Mouse (Mus musculus): Measurements from ENCODE around the gene Myadm. TPM values are rescaled to one million over a fixed set of nuclear protein-coding genes. Genes with fewer than 3 reads are reported as not detected.

Myadm gene
- polyA plus RNA-seq (2015; fragmentation: Nextera tagmentation; extraction: Ambion mirVana): 140 and 141 TPM in 2 replicates

DNA sequence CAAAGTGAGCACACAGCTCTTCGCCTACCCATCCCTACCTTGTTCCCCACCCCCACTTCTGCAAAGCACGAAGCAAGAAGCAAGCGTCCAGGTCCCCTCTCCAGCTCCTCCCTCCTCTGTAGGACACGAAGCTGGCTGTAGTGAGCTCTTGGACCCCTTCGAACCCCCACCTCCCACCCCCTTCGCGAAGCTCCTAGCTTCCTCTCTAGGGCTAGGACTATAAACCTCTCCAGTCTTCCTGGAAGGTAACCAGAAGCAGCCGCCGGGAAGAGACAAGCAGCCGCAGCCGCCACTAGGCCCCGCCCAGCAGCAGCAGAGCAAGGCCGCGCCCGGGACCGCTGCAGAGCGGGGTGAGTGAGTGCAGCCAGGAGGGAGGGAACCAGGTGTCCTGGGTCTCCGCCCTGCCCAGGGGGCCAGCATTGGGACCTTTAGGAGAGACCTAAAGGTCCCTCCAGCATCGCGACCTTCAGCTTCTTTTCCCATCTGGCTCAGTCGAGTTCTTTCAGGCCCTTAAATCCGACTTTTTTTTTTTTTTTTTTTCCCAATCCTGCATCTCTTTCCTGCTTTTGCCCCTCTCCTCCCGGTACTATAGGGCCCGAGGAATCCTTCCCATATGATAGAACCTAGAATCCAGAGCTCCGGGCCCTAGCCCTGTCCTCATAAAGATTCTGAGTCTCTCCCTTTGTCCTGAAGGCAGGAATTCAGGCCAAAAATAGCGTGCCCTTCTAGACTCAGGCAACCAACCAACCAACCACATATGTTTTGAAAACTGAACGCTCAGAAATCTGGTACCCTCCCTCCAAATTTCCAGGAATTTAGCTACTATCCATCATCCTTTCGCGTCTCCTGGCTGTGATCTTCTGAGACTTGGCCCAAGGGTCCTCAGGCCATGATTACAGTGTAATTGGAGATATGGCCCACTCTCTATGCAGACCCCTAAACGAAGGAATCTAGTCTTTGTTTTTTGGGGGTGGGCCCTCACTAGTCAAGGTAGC is at the start of gene Myadm, which contains the start of gene Prkcg:
Myadm (plus strand) TSS at position 105 of the 995 bp plus-strand sequence.
Prkcg (plus strand) TSS at position 204 of the 995 bp plus-strand sequence.
- Histone ChIP-seq H3K4me3 (replicated peaks) (peak within 1 kb of the TSS; percentile 48), H3K27ac (peak within 1 kb of the TSS; percentile 94), H3K36me3 (no peaks in the 10 kb centered on the region), H3K9ac (peak within 1 kb of the TSS; percentile 52), H3K4me2 (peak within 1 kb of the TSS; percentile 68), H3K4me1 (peaks cover 22% of the 10 kb centered on the region), H3K27me3 (replicated peaks) (no peaks in the 10 kb centered on the region), H3K9me3 (no peaks in the 10 kb centered on the region)
- peak; percentile 40 for ATAC-seq (ENCODE audit: insufficient read depth, low FRiP score, low read depth)
- WGBS: 1% methylated on average over 30 of the region's 30 CpGs

DNA sequence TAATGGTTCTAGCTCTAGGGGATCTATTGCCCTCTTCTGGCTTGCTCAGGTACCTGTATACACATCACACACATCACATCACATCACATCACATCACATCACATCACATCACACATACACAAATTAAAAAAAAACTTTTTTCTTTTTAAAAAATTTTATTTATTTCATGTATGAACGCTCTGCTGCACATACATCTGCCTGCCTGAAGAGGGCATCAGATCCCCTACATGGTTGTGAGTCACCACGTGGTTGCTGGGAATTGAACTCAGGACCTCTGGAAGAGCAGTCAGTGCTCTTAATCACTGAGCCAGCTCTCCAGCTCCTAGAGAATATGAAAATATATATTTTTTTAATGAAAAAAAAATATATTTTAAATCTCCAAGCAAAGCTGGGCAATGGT is 49.7 kb upstream of the Myadm start:
- ATAC-seq (ENCODE audit: insufficient read depth, low FRiP score, low read depth): no peak
- Histone ChIP-seq H3K9ac (no peak overlapping the region), H3K27ac (no peak overlapping the region), H3K27me3 (replicated peaks) (no peaks in the 10 kb centered on the region), H3K4me1 (no peaks in the 10 kb centered on the region), H3K36me3 (no peaks in the 10 kb centered on the region), H3K4me2 (no peak overlapping the region), H3K9me3 (no peaks in the 10 kb centered on the region), H3K4me3 (replicated peaks) (no peak overlapping the region)
- 75% methylated on average over 2 of the region's 2 CpGs for WGBS

DNA sequence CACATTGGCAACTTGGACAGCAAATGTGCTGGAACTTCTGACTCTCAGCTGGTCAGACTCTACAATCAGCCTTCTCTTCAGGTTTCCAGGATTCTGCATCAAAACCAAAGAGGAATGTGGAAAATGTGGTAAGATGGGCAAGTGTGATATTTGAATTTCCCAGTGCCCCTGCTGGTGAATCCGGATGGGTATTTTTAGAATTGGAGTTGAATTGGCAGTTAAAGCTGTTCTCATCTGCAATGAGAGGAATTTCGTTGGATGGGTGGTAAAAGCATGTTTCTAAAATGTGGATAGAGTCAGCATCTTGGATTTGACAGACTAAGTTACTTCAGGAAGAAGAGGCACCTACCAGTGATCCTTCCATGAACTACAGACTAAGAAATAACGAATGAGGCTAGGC is 28.2 kb upstream of the Myadm start:
- Histone ChIP-seq H3K4me2 (no peak overlapping the region), H3K36me3 (no peaks in the 10 kb centered on the region), H3K9ac (no peak overlapping the region), H3K9me3 (no peaks in the 10 kb centered on the region), H3K27me3 (replicated peaks) (peaks cover 4% of the 10 kb centered on the region; the same call in 1 of the 2 replicates), H3K4me3 (replicated peaks) (no peak overlapping the region), H3K4me1 (peaks cover 3% of the 10 kb centered on the region; the same call in 1 of the 2 replicates), H3K27ac (no peak overlapping the region)
- ATAC-seq (ENCODE audit: insufficient read depth, low FRiP score, low read depth): no peak
- 60% methylated on average over 3 of the region's 3 CpGs for WGBS

DNA sequence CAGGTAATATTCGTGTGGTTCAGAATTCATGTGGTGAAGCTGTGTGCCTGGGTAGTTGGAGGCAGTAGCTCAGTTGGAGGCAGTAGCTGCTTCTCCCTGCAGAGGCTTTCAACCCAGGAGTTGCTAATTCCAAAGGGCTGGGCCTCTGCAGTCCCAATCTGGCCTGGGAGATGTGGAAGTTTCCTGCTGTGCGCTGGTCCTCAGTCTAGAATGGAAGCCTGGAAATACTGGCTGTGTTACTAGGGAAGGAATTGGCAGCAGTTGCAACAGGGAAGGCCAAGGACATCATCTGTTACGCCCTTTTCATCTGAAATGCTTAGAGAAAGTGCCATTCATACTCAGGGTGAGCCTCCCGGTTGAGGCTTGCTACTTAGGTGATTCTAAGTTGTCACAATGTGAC is 27.4 kb upstream of the Myadm start:
- no peaks in the 10 kb centered on the region for H3K9me3 ChIP-seq
- 59% methylated on average over 4 of the region's 4 CpGs for WGBS
- peaks cover 3% of the 10 kb centered on the region; the same call in 1 of the 2 replicates for H3K4me1 ChIP-seq
- no peak for ATAC-seq (ENCODE audit: insufficient read depth, low FRiP score, low read depth)
- H3K4me2 ChIP-seq: no peak overlapping the region
- no peaks in the 10 kb centered on the region for H3K36me3 ChIP-seq
- H3K4me3 ChIP-seq (replicated peaks): no peak overlapping the region
- H3K9ac ChIP-seq: no peak overlapping the region
- H3K27me3 ChIP-seq (replicated peaks): peaks cover 4% of the 10 kb centered on the region; the same call in 1 of the 2 replicates
- H3K27ac ChIP-seq: no peak overlapping the region

DNA sequence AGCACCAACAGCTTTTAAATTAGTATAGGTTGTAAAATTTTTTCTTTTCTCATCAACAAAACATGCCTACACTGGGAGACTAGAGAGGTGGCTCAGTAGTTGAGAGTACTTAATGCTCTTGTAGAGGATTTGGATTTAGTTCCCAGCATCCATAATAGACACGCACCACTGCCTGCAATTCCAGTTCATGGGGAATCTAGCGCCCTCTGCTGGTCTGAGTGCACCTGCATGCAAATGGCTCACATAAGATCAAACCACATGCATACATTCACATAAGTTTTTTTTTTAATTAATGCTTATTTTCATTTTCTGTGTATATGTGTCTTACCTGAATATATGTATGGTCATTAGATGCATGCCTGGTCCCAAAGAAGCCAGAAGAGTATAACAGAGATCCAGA is 26.1 kb upstream of the Myadm start:
- Histone ChIP-seq H3K27me3 (replicated peaks) (peaks cover 4% of the 10 kb centered on the region; the same call in 1 of the 2 replicates), H3K9me3 (no peaks in the 10 kb centered on the region), H3K9ac (no peak overlapping the region), H3K4me1 (peaks cover 3% of the 10 kb centered on the region; the same call in 1 of the 2 replicates), H3K36me3 (no peaks in the 10 kb centered on the region), H3K27ac (no peak overlapping the region), H3K4me3 (replicated peaks) (no peak overlapping the region), H3K4me2 (no peak overlapping the region)
- no peak for ATAC-seq (ENCODE audit: insufficient read depth, low FRiP score, low read depth)
- 37% methylated on average over 2 of the region's 2 CpGs for WGBS

DNA sequence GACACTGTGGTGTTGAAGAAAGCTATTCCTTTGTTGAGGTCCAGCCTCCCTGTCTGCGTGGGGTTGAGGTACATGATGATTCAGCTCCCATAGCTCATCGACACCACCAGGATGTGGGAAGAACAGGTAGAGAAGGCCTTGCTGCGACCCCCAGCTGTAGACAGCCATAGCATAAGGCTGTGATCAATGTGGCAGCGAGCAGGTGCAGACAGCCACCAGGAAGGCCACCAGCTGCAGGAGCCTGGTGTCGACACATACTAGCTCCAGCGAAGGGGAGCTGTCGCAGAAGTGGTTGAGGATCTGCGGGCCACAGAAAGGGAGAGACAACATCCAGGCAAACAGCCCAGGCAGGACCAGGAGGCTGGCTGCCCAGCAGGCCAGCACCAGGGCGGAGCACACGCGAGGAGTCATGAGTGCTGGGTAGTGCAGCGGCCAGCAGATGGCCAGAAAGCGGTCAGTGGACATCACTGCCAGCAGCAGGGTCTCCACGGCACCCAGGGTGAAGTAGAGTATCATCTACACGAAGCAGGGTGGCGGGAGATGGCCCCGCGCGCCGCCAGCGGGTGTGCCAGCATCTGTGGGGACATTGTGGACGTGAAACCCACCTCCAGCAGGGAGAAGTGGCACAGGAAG is 24.4 kb upstream of the Myadm start:
- Histone ChIP-seq H3K9ac (no peak overlapping the region), H3K36me3 (no peaks in the 10 kb centered on the region), H3K4me1 (peaks cover 3% of the 10 kb centered on the region; the same call in 1 of the 2 replicates), H3K27ac (no peak overlapping the region), H3K4me3 (replicated peaks) (peak overlapping the region; percentile 12; the same call in 1 of the 2 replicates), H3K4me2 (peak overlapping the region; percentile 37), H3K27me3 (replicated peaks) (peaks cover 4% of the 10 kb centered on the region; the same call in 1 of the 2 replicates), H3K9me3 (no peaks in the 10 kb centered on the region)
- peak; percentile 27; the same call in 1 of the 2 replicates for ATAC-seq (ENCODE audit: insufficient read depth, low FRiP score, low read depth)
- WGBS: 25% methylated on average over 22 of the region's 22 CpGs

DNA sequence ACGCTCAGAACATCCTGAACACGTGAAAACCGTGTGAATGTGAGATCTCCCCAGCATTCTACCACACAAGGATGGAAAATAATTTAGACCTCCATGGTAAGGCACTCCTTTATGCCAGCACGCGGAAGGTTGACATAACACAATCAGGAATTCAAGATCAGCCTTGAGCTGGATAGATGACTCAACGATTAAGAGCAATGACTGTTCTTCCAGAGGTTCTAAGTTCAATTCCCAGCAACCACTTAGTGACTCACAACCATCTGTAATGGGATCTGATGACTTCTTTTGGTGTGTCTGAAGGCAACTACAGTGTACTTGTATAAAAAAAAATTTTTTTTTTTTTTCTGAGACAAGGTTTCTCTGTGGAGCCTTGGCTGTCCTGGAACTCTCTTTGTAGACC is 23.6 kb upstream of the Myadm start:
- WGBS: 56% methylated on average over 6 of the region's 6 CpGs
- no peak overlapping the region for H3K9ac ChIP-seq
- no peak overlapping the region for H3K4me3 ChIP-seq (replicated peaks)
- peaks cover 4% of the 10 kb centered on the region; the same call in 1 of the 2 replicates for H3K27me3 ChIP-seq (replicated peaks)
- no peak overlapping the region; the same call in 1 of the 2 replicates for H3K4me2 ChIP-seq
- no peaks in the 10 kb centered on the region for H3K9me3 ChIP-seq
- no peak for ATAC-seq (ENCODE audit: insufficient read depth, low FRiP score, low read depth)
- peaks cover 3% of the 10 kb centered on the region; the same call in 1 of the 2 replicates for H3K4me1 ChIP-seq
- H3K27ac ChIP-seq: no peak overlapping the region
- H3K36me3 ChIP-seq: no peaks in the 10 kb centered on the region

DNA sequence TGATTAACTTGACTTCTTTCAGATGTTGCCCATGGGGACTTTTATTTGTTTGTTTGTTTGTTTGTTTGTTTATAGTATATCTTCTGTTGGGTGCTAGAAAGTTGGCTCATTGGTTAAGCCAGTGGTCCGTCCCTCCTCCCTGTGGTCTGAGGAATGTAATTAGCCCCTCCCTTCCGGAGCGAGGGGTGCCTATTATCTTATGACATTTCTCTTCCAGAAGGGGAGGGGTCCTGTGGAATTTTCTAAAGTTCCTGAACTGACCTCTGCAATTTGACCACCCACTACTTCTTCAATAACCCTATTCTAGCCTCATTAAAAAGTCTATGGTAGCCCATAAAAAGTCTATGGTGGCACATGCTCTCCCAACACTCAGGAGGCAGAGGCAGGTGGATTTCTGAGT is 21.6 kb upstream of the Myadm start:
- no peak overlapping the region for H3K4me3 ChIP-seq (replicated peaks)
- no peak overlapping the region for H3K9ac ChIP-seq
- H3K36me3 ChIP-seq: no peaks in the 10 kb centered on the region
- peaks cover 3% of the 10 kb centered on the region; the same call in 1 of the 2 replicates for H3K4me1 ChIP-seq
- H3K4me2 ChIP-seq: no peak overlapping the region
- no peaks in the 10 kb centered on the region for H3K9me3 ChIP-seq
- peaks cover 4% of the 10 kb centered on the region; the same call in 1 of the 2 replicates for H3K27me3 ChIP-seq (replicated peaks)
- 65% methylated on average over 3 of the region's 3 CpGs for WGBS
- H3K27ac ChIP-seq: no peak overlapping the region
- no peak for ATAC-seq (ENCODE audit: insufficient read depth, low FRiP score, low read depth)

DNA sequence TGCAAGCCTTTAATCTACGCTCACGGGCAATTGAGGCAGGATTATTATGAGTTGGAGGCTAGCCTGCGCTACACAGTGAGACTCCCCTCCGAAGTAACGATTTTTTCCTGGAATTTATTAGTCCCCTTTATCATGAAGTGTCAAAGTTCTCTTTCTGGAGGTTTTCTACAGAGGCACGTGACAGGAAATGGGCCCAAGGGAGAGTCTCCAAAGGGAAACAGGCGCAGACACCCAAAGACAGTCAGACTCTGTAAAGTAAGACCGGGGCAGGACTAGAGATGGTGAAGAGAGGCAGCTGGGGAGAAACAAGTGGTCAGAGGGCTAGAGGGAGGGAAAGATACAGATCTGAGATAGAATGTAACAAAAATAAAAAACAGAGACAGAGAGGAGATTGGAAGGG is 21.0 kb upstream of the Myadm start:
- Histone ChIP-seq H3K27me3 (replicated peaks) (peaks cover 4% of the 10 kb centered on the region; the same call in 1 of the 2 replicates), H3K4me3 (replicated peaks) (no peak overlapping the region), H3K4me2 (no peak overlapping the region), H3K27ac (no peak overlapping the region), H3K9ac (no peak overlapping the region), H3K4me1 (peaks cover 3% of the 10 kb centered on the region; the same call in 1 of the 2 replicates), H3K36me3 (no peaks in the 10 kb centered on the region), H3K9me3 (no peaks in the 10 kb centered on the region)
- ATAC-seq (ENCODE audit: insufficient read depth, low FRiP score, low read depth): no peak
- WGBS: 63% methylated on average over 8 of the region's 8 CpGs

DNA sequence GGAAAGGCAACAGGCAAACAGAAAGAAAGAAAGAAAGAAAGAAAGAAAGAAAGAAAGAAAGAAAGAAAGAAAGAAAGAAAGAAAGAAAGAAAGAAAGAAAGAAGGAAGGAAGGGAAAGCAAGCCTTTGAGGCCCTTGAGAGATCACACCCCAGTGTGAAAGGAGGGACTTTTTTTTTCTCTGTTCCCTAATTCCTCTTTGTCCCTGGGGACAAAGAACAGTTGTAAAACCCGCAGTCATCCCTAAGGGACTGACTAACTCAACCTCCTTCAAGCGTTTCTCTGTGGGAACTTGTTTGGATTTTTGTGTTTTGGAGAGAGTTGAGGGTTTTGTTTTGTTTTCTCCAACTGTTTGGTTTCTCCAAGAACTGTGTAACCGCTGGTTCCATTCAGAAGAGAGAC is 20.6 kb upstream of the Myadm start:
- 27% methylated on average over 3 of the region's 3 CpGs for WGBS
- Histone ChIP-seq H3K4me2 (no peak overlapping the region), H3K4me3 (replicated peaks) (no peak overlapping the region), H3K36me3 (no peaks in the 10 kb centered on the region), H3K27ac (no peak overlapping the region), H3K27me3 (replicated peaks) (peaks cover 4% of the 10 kb centered on the region; the same call in 1 of the 2 replicates), H3K9me3 (no peaks in the 10 kb centered on the region), H3K4me1 (peaks cover 3% of the 10 kb centered on the region; the same call in 1 of the 2 replicates), H3K9ac (no peak overlapping the region)
- no peak for ATAC-seq (ENCODE audit: insufficient read depth, low FRiP score, low read depth)

DNA sequence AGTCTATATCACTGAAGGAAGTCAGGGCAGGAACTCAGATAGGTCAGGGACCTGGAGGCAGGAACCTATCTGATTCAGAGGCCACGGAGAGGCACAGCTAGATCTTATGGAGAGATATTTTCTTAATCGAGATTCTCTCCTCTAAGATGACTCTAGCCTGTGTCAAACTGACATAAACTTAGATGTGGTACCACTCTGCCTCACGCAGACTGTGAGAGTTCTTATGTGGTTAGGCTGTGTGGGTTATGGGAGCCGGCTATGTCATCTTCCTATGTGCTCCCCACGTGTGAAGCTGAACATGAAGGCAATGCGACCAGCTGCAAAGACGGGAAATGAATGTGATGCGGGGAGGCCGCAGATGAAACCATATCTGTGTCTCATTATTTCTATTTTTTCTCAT is 16.7 kb upstream of the Myadm start:
- WGBS: 82% methylated on average over 9 of the region's 9 CpGs

More for the DNA sequence above, 16.7 kb upstream of the Myadm start:
- Histone ChIP-seq H3K27ac (no peak overlapping the region), H3K9ac (no peak overlapping the region), H3K4me1 (no peaks in the 10 kb centered on the region), H3K9me3 (no peaks in the 10 kb centered on the region), H3K4me3 (replicated peaks) (no peak overlapping the region), H3K27me3 (replicated peaks) (no peaks in the 10 kb centered on the region), H3K4me2 (no peak overlapping the region), H3K36me3 (no peaks in the 10 kb centered on the region)
- no peak for ATAC-seq (ENCODE audit: insufficient read depth, low FRiP score, low read depth)

Data from stomach, embryonic 15.5 days (tissue).